Mouse (Mus musculus): ENCODE data around the gene Nsun6.

DNA sequence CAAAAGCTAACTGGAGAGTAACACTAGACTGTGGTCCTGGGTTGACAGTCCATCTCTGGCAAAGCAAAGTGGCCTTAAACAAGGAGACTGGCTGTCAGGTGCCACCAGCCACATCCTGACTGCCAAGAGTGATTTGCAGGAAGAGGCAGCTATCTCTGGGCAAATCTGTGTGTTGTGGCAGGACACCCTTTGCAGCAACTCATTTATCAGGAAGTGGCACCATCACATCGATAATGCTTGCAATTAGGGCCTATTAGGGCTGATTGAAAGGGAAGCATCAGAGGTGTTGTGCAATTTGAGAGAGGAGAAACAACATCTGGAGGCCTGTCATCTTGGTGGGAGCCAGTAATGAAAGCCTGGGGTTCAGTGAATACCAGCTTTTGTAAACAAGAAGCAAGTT, 49.5 kb upstream of the Nsun6 start:
- no peak for TF ChIP-seq CTCF (IDR thresholded peaks at IDR 0.05; ENCODE audit: extremely low read depth, insufficient read length, insufficient replicate concordance, low read depth, low read length)
- TF ChIP-seq POLR2A (IDR thresholded peaks at IDR 0.05; ENCODE audit: low read depth, low read length), result no peak

Measured in small intestine, adult 2 months (tissue).